Mouse (Mus musculus) intestine, embryonic 16.5 days (tissue): Measurements from ENCODE around the gene Cblc. TPM values are rescaled to one million over a fixed set of nuclear protein-coding genes. Genes with fewer than 3 reads are reported as not detected.

Source experiments
- ATAC-seq: fragments of 200-750 bp; cut with Nextera tagmentation; 2 replicates; pipeline ENCODE4 v1.8.0; 2017; ENCODE audit warnings: moderate TSS enrichment, moderate library complexity
- H3K27ac ChIP-seq: fragments of 300-500 bp; sonication (generic); 2 replicates; pipeline ENCODE4 v1.5.1; 2014; ENCODE audit warnings: mild to moderate bottlenecking, low read length
- H3K27me3 ChIP-seq: fragments of 300-500 bp; sonication (generic); replicated peaks from 2 replicates; pipeline ENCODE4 v1.6.1; 2014; ENCODE audit warnings: low read length, control low read depth, mixed read lengths; ENCODE audit not compliant: control insufficient read depth, insufficient read depth
- H3K36me3 ChIP-seq: fragments of 300-500 bp; sonication (generic); 2 replicates; pipeline ENCODE4 v1.6.1; 2014; ENCODE audit warnings: low read length, control low read depth; ENCODE audit not compliant: control insufficient read depth, insufficient read depth
- H3K4me1 ChIP-seq: fragments of 300-500 bp; sonication (generic); 2 replicates; pipeline ENCODE4 v1.6.1; 2014; ENCODE audit warnings: low read length, control low read depth, mixed read lengths; ENCODE audit not compliant: control insufficient read depth, insufficient read depth
- H3K4me2 ChIP-seq: fragments of 300-500 bp; sonication (generic); 2 replicates; pipeline ENCODE4 v1.6.1; 2014; ENCODE audit warnings: low read depth, low read length, control low read depth
- H3K4me3 ChIP-seq: fragments of 300-500 bp; sonication (generic); 2 replicates; pipeline ENCODE4 v1.5.1; 2014; ENCODE audit warnings: mild to moderate bottlenecking, low read length
- H3K9ac ChIP-seq: fragments of 300-500 bp; sonication (generic); 2 replicates; pipeline ENCODE4 v1.6.1; 2014; ENCODE audit warnings: low read depth, low read length
- H3K9me3 ChIP-seq: fragments of 300-500 bp; sonication (generic); 2 replicates; pipeline ENCODE4 v1.6.1; 2016; ENCODE audit warnings: low read length, control low read depth; ENCODE audit not compliant: control insufficient read depth
- WGBS: fragments of 180-500 bp; shearing (Covaris S2); extraction: QIAGEN DNeasy Blood & Tissue Kit; methylation state at CpG from one replicate; pipeline ENCODE4 v1.1.7; 2014; 5-methylcytosine and 5-hydroxymethylcytosine counted together
- polyA plus RNA-seq: library from polyadenylated mRNA; unstranded; fragments of >200 nt; fragmentation: Nextera tagmentation; extraction: Ambion mirVana; gene quantifications from 2 replicates; pipeline ENCODE4 v1.2.1, GENCODE M21; 2015

Gene Cblc
- 32.6 and 42.1 TPM in 2 replicates for polyA plus RNA-seq

- Histone ChIP-seq H3K9ac (peak within 1 kb of the TSS; percentile 80), H3K4me2 (peak within 1 kb of the TSS; percentile 51)
- WGBS, result 2% methylated on average over 32 of the region's 32 CpGs
These were observed at the start of gene Cblc for GRCm38 (mm10) chr7:19796697-19797588. Gene Cblc (minus strand): TSS chr7:19796809.

GRCm38 (mm10) chr7:19844521-19845171 lies 48.0 kb upstream of the Cblc start:
- no peak overlapping the region for H3K27ac ChIP-seq
- ATAC-seq, result no peak

More at GRCm38 (mm10) chr7:19796697-19797588, at the start of gene Cblc:
- Histone ChIP-seq H3K27me3 (peaks cover 9% of the 10 kb centered on the region; the same call in 1 of the 2 replicates), H3K36me3 (no peaks in the 10 kb centered on the region), H3K4me3 (peak within 1 kb of the TSS; percentile 55), H3K4me1 (peaks cover 7% of the 10 kb centered on the region; the same call in 1 of the 2 replicates), H3K27ac (peak within 1 kb of the TSS; percentile 77), H3K9me3 (no peaks in the 10 kb centered on the region)
- peak; percentile 93 for ATAC-seq

GRCm38 (mm10) chr7:19843561-19843960 lies 47.0 kb upstream of the Cblc start:
- peak overlapping the region; percentile 47; the same call in 1 of the 2 replicates for H3K9ac ChIP-seq
- H3K4me2 ChIP-seq, result peak overlapping the region; percentile 8
- no peaks in the 10 kb centered on the region; the same call in 1 of the 2 replicates for H3K27me3 ChIP-seq
- WGBS, result 3% methylated on average over 11 of the region's 11 CpGs
- no peaks in the 10 kb centered on the region for H3K36me3 ChIP-seq
- peak; percentile 79 for ATAC-seq
- H3K9me3 ChIP-seq, result no peaks in the 10 kb centered on the region
- H3K27ac ChIP-seq, result peak overlapping the region; percentile 47
- peaks cover 8% of the 10 kb centered on the region; the same call in 1 of the 2 replicates for H3K4me1 ChIP-seq
- H3K4me3 ChIP-seq, result no peak overlapping the region

More at GRCm38 (mm10) chr7:19844521-19845171, 48.0 kb upstream of the Cblc start:
- Histone ChIP-seq H3K9ac (no peak overlapping the region), H3K4me1 (peaks cover 8% of the 10 kb centered on the region; the same call in 1 of the 2 replicates), H3K27me3 (no peaks in the 10 kb centered on the region; the same call in 1 of the 2 replicates), H3K36me3 (no peaks in the 10 kb centered on the region), H3K9me3 (no peaks in the 10 kb centered on the region), H3K4me3 (no peak overlapping the region), H3K4me2 (no peak overlapping the region)
- WGBS, result 61% methylated on average over 15 of the region's 15 CpGs

GRCm38 (mm10) chr7:19842885-19843504 lies 46.4 kb upstream of the Cblc start:
- peak; percentile 75 for ATAC-seq
- H3K9me3 ChIP-seq, result no peaks in the 10 kb centered on the region
- H3K9ac ChIP-seq, result peak overlapping the region; percentile 47

GRCm38 (mm10) chr7:19841686-19842413 lies 45.2 kb upstream of the Cblc start:
- Histone ChIP-seq H3K27me3 (no peaks in the 10 kb centered on the region; the same call in 1 of the 2 replicates), H3K27ac (peak overlapping the region; percentile 75), H3K4me2 (no peak overlapping the region), H3K4me1 (peaks cover 8% of the 10 kb centered on the region; the same call in 1 of the 2 replicates), H3K36me3 (no peaks in the 10 kb centered on the region), H3K9ac (no peak overlapping the region), H3K4me3 (no peak overlapping the region), H3K9me3 (no peaks in the 10 kb centered on the region)
- ATAC-seq, result peak; percentile 86
- 55% methylated on average over 21 of the region's 21 CpGs for WGBS

More at GRCm38 (mm10) chr7:19842885-19843504, 46.4 kb upstream of the Cblc start:
- Histone ChIP-seq H3K27ac (peak overlapping the region; percentile 47), H3K4me1 (peaks cover 8% of the 10 kb centered on the region; the same call in 1 of the 2 replicates), H3K4me3 (no peak overlapping the region), H3K27me3 (no peaks in the 10 kb centered on the region; the same call in 1 of the 2 replicates), H3K36me3 (no peaks in the 10 kb centered on the region), H3K4me2 (peak overlapping the region; percentile 8)
- 25% methylated on average over 19 of the region's 19 CpGs for WGBS

- ATAC-seq, result no peak
- Histone ChIP-seq H3K9me3 (no peaks in the 10 kb centered on the region), H3K36me3 (no peaks in the 10 kb centered on the region), H3K4me3 (no peak overlapping the region), H3K4me2 (no peak overlapping the region), H3K4me1 (peaks cover 8% of the 10 kb centered on the region; the same call in 1 of the 2 replicates), H3K27me3 (no peaks in the 10 kb centered on the region), H3K9ac (peak overlapping the region; percentile 12; the same call in 1 of the 2 replicates), H3K27ac (peak overlapping the region; percentile 75)
- WGBS, result 88% methylated on average over 3 of the region's 3 CpGs
These were observed 44.3 kb upstream of the Cblc start for GRCm38 (mm10) chr7:19840936-19841335.

DNA sequence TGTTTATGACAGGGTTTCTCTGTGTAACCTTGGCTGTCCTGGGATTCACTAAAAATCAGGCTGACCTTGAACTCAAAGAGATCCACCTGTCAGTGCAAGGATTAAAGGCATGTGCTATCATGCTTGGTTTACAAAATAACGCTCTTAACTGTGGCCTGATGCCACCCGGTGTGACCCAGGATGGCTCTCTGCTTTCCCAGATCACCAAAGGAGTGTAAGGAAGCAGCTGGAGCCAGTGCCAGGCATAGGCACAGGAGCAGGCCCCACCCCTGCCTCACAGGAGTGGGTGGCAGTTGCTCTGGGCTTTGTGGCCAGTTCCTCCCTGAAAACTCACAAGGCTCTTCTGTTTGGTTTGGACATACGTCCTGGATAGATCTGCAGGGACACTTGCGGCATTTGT lies 43.8 kb upstream of the Cblc start:
- H3K36me3 ChIP-seq, result no peaks in the 10 kb centered on the region
- H3K27me3 ChIP-seq, result no peaks in the 10 kb centered on the region
- H3K4me2 ChIP-seq, result no peak overlapping the region
- H3K9ac ChIP-seq, result peak overlapping the region; percentile 12; the same call in 1 of the 2 replicates
- no peak overlapping the region for H3K4me3 ChIP-seq
- no peaks in the 10 kb centered on the region for H3K9me3 ChIP-seq
- peaks cover 8% of the 10 kb centered on the region; the same call in 1 of the 2 replicates for H3K4me1 ChIP-seq
- ATAC-seq, result no peak
- WGBS, result 70% methylated on average over 4 of the region's 4 CpGs
- H3K27ac ChIP-seq, result peak overlapping the region; percentile 75

- Histone ChIP-seq H3K27me3 (no peaks in the 10 kb centered on the region), H3K27ac (0 out of 2 replicates have a peak overlapping the region, but pooled peaks have one; percentile 21), H3K9ac (no peak overlapping the region), H3K4me2 (no peak overlapping the region), H3K36me3 (no peaks in the 10 kb centered on the region), H3K4me3 (no peak overlapping the region), H3K4me1 (0 out of 2 replicates have a peak, but pooled peaks cover under 1% of the 10 kb centered on the region), H3K9me3 (no peaks in the 10 kb centered on the region)
- ATAC-seq, result peak; percentile 68
- WGBS, result 52% methylated on average over 3 of the region's 3 CpGs
These were observed 40.2 kb upstream of the Cblc start for GRCm38 (mm10) chr7:19836843-19837242.
